Mouse (Mus musculus) cerebellum, postnatal 25 days (tissue): ENCODE results near the gene Jund.

Experiments
- DNase-seq, 2 experiments: peaks; one replicate each; pipeline ENCODE4 v3.0.0; 2021; ENCODE audit warnings: mixed read lengths in 2 of 2

The Jund gene

DNA sequence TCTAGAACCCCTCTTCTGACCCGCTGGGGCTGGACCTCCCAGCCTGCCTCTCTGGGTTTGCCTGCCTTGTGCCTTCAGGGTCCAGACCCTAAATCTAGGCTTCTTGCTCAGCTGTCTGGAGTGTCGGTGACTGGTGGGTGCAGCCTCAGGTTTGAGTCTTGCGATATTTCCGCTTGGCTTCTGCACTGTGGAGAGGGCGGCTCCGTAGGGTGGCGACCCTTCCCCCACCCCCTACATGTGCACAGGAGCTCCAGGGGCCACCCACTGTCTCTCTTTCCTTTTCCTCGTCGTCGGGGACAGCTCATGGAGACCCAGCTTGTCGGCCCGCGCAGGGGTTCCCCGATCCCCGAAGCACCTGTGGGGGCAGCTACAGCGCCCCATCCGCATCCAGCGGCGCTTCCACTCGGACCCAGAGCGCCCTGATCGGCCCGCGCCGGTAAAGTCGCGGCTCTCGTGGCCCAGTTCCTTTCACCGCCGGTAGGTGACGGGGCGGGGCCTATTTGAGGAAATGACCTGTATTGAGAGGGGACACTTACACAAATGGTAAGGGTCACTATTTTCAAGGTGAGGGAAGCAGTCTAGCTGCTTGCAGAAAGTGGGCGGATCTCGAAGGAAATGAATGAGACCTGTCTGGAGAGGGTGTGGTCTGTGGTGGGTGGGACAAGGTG, 31.2 kb downstream of the Jund start:
- peak in 1 of 2 experiments; percentile 21 for DNase-seq

DNA sequence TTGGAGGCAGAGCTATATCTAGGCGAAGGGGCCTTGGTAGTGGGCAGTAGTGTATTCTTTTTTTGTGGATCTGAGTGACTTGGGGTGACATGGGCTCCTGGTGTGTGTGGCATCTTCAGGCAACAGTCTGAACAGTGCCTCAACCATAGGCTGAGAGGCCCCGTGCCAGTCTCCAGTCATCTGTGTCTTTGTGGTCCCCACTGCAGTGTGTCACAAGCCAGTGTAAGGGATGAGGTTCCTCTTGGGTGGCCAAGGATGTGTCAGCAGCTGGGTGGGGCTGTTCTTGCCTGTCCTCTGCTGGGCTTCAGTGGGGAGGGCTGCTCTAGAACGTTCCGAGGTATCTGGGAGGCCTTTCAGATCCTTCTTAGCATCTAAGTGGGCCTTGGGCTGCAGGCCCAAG, 32.2 kb downstream of the Jund start:
- peak in 1 of 2 experiments; percentile 1 for DNase-seq

DNA sequence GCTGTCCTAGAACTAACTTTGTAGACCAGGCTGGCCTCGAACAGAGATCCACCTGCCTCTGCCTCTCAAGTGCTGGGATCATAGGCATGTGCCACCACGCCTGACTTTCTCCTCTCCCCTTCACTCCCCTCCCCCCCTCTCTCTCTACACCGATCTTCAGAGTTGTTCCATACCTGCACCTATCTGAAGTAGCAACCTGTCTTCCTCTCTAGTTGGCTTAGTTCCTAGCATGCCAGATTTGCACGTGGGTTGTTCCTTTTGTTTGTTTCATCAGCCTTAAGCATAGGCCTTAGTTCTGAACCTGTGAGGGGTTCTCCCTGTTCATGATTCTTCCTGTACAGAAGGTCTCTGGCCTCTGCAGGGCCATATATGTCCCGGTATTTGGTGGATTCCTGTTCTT, 39.0 kb downstream of the Jund start:
- no peak for DNase-seq

DNA sequence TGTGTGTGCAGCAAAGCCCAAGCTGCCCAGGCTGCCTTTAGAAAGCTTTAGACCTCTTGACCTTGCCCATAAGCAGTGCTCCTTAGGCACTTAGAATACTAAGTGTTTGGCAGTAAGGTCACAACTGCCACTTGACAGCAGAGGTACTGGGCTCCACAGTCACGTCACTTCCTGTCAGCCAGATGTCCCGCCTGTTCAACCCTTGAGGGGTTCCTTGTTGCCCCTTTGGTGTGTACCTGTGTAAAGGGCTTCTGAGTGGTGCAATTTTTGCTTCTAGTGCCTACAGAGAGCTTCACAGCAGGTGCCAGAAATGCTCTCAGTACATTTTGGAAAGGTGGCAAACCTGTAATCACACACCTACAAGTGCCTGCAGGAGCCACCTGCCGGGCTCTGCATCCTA, 39.5 kb downstream of the Jund start:
- peak in 1 of 2 experiments; percentile 1 for DNase-seq

DNA sequence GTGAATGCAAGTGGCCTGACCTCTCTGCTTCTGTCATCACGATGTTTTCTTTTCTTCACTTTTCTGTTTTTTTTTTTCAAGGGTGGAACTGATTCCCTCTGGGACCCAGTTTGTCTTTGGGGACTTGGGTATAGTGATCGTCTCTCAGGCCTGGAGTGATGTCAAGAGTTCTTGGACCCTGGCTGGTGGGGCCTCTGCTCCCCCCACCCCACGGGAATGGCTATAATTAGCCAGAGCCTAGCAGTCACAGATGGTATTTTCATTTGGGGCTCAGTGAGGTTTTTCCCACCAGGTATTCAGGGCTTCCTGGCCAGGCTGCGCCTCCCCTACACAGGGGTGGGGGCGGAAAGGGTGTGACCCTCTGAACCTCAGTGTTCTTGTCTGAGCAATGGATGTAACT, 42.9 kb downstream of the Jund start:
- peak in 1 of 2 experiments; percentile 1 for DNase-seq

DNA sequence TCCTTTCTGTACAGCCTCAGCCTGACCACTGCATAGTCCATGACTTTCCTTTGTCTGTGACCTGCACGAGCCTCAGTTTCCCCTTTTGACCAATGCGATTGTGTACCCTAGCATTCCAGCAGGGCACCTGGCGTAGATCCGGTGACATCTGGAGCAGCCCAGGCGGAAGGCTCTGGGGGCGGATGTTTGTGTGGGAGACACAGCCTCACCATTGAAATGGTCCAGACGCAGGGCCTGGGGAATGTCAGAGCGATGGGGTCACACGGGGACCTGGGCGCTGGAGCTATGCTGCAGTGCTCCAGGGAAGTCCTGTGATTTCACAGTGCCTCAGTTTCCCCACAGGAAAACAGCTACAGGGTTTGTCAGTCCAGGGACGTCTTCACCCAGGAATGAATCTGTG, 43.4 kb downstream of the Jund start:
- no peak for DNase-seq

DNA sequence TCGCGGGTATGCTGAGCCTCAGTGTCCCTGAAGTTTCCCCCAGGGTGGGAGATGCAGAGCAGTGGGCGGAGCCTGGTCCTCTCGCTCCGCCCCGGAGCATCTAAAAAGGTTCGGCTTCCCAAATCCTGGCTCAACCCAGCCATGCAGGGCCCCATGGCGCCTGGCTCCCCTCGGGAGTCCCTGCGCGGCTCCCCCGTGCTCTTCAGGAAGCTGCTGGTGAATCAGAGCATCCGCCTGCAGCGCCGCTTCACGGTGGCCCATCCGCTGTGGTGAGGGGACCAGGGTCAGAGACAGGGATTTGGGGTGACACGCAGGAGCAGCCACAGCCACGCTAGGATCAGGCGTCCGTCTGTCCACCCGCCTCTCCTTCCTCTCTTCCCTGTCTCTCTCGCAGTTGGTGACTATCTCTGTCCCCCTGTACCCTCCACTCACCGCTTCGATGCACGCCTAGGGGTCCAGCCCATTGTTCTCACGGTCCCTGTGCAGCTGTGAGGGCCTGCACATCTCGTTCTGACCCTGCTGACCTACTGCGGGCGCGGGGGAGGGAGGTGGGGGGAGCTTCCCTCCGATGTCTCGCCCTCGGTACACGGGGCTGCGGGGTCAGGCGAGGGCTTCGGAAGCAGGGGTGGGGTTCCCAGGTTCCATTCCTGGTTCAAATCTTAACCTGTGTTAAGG, 44.4 kb downstream of the Jund start:
- DNase-seq, result peak in 1 of 2 experiments; percentile 11

DNA sequence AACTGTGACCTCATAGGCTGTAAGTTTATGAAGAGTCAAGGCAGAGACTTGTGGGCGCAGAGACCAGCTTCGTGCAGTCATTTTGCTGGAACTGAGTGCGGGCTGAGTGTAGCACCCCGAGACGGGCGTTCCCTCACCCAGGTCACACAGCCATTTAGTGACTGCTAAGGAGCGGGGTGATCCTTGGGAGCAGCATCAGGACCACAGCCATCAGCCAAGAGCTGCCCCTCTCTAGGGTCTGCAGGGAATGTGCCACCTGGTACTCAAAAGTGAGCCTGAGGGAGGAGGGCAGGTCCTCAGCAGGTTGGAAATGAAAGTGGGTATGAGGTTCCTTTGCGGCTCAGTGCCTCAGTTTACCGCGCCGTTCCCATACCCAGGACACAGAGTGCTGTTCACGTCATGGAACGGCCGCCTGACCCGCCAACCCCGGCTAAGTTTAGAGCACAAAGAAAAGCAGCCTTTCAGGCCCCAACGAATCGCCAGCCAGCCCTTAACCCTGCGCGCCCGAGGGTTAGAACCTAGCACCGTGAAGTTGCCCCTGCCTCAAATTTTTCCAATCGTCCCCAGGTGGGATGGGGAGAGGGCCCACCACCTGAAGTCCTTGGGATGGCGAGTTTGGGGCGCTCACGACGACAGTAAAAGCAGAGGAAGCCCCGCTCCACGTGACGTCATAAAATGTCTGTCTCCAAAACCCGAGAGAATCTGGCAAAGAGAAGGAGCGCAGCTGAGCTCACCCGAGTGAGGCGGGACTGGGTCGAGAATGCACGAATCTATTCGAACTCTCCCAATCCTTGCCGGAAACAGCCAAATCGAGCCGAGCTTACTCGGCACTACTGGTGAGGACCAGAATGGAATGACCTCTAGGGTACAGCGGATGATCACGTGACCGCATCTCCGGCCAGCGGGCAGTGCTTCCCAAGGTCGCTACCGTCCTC, 45.2 kb downstream of the Jund start:
- DNase-seq, result peak; percentile 40 to 52

DNA sequence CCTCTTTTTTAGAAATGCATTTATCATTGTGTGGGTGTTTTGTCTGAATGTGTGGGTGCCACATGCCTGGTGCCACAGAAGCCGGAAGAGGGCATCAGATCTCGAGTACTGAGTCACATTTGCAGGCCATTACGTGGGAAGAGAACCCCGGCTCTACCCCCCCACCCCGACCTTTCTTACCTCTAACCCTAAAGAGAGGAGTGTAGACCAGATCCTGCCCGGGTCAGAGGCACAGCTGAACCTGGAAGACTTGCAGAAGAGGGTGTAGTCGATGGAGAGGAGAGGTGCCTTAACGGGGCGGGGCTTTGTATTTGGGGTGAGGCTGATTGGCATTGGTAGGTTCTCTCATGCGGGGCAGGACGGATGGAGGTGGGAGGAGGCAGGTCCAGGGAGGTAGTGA, 46.1 kb downstream of the Jund start:
- DNase-seq, result peak in 1 of 2 experiments; percentile 3

DNA sequence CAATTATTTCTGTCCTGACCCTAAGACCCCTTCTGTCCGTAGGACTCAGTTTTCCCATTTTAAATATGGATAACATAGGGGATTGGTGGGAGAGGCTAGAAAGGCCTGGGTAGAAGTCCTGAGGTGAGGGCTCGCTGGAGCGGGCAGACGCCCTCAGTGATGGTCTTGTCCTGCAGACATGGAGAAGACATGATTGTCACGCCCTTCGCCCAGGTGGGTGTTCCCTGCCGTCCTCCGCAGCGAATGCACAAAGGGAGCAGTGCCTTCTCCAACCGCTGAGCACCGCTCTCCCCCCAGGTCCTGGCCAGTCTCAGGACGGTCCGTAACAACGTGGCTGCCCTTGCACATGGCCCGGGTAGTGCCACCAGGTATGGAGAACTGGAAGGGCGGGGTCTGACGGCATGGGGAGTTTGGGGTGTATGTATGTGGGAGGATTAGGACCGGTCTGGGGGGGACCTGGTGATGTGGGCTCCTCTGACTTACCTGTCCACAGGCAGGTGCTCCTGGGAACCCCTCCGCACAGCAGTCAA, 47.0 kb downstream of the Jund start:
- peak in 1 of 2 experiments; percentile 3 for DNase-seq

DNA sequence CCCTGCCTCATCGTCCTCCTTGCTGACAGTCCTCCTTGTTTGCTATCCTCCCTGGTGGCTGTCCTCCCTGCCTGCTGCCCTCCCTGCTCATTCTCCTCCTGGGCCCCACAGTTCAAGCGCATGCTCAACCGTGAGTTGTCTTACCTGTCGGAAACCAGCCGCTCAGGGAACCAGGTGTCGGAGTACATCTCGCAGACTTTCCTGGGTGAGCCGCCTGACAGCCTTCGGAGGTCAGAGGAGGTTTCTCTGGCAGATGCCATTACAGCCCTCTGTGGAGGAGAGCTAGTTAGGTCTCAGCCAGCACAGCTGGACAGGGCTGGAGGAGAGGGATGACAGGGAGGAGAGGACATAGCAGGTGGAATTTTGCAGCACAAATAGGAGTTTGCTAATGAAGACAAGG, 47.9 kb downstream of the Jund start:
- DNase-seq, result no peak

DNA sequence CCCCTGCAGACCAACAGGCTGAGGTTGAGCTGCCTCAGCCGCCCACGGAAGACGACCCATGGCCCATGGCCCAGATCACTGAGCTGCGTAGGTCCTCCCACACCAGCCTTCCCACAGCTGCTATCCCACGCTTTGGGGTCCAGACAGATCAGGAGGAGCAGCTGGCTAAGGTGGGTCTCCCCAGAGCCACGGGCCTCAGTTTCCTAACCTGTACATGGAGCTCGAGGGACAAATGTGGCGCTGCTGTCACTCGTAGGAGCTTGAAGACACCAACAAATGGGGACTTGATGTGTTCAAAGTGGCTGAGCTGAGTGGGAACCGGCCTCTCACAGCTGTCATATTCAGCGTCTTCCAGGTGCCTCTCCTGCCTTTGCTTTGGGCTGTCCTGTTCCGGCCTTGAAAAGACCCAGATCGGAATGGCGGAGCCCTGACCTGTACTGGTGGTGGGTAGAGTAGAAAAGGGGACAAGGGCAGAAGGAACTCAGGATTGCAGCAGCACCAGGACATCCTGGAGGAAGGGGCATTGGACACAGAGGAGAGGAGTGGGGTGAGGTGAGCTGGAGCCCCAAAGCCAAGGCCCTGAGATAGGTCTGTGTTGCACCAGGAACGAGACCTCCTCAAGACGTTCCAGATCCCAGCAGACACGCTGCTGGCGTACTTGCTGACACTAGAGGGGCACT, 48.6 kb downstream of the Jund start:
- DNase-seq, result no peak

DNA sequence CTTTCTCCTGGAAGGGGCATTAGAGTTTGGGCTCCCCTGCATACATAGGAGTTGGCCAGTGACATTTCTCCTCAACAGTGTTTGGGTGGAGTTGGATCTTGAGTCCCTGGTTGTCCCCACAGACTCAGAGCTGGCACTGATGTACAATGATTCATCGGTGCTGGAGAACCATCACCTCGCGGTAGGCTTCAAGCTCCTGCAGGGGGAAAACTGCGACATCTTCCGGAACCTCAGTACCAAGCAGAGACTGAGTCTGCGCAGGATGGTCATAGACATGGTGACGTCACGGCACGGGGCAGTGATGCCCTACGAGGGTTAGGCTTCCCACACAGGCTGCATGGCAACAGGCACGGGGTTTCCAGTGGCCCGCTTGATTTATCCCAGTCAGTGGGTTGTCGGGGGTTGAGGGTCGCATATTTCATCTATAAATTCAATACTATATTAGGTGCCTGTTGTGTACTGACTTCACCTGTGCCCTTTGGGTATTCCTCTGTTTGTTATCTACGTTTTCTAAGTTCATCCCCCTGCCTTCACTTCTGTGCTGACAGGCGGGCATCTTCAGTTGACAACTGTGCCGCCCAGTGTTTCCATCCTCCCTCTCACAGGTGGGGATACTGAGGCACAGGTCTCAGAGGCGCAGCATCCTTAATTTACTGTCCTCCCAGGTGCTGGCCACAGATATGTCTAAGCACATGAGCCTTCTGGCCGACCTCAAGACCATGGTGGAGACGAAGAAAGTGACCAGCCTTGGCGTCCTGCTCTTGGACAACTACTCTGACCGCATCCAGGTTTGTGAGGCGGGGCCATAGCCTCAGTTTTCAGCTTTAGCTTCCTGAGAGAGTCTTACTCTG, 49.7 kb downstream of the Jund start:
- no peak for DNase-seq

DNA sequence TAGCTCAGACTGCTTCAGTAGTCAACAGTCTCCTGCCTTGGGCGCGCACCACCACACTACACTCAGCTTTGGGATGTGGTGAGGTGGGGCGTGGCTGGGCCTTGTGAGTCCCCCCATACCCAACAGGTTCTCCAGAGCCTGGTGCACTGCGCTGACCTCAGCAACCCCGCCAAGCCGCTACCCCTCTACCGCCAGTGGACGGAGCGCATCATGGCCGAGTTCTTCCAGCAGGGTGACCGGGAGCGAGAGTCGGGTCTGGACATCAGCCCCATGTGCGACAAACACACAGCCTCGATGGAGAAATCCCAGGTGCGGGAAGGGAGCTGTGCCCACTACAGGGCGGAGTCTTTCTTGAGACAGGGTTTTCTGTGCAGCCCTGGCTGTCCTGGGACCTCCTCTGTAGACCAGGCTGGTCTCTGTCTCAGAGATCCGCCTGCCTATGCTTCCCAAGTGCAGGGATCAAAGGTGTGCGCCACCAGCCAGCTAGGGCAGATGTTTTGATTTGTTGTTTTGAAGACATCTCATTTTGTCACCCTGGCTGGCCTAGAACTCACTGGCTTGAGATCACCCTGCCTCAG, 50.4 kb downstream of the Jund start:
- DNase-seq, result no peak
